Mouse (Mus musculus): Measurements from ENCODE around the gene Hoxb1. TPM values are rescaled to one million over a fixed set of nuclear protein-coding genes. Genes with fewer than 3 reads are reported as not detected.

Hoxb1 gene
- polyA plus RNA-seq, 1 experiment from 2014 or later, result 0.07 TPM

- H3K27ac ChIP-seq (ENCODE audit: low read length), result no peak overlapping the region
These were observed 36.9 kb upstream of the Hoxb1 start for GRCm38 (mm10) chr11:96328605-96329004.

GRCm38 (mm10) chr11:96332105-96332504 lies 33.4 kb upstream of the Hoxb1 start:
- Histone ChIP-seq H3K4me1 (ENCODE audit: control insufficient read depth, insufficient read depth, low read length) (no peaks in the 10 kb centered on the region), H3K27ac (ENCODE audit: low read length) (peak overlapping the region; percentile 19; the same call in 1 of the 2 replicates), H3K36me3 (ENCODE audit: control insufficient read depth, insufficient read depth) (no peaks in the 10 kb centered on the region), H3K9me3 (replicated peaks; ENCODE audit: control insufficient read depth, low read length) (no peaks in the 10 kb centered on the region), H3K9ac (ENCODE audit: low read length) (no peak overlapping the region), H3K4me3 (ENCODE audit: low read length) (peak overlapping the region; percentile 39), H3K27me3 (ENCODE audit: control insufficient read depth, insufficient read depth, low read length) (peaks cover 98% of the 10 kb centered on the region), H3K4me2 (ENCODE audit: low read depth, low read length) (peak overlapping the region; percentile 50; the same call in 1 of the 2 replicates)
- 5% methylated on average over 8 of the region's 8 CpGs for WGBS
- ATAC-seq (replicated peaks; ENCODE audit: extremely low read depth, insufficient read depth, low FRiP score), result no peak

More at GRCm38 (mm10) chr11:96328605-96329004, 36.9 kb upstream of the Hoxb1 start:
- Histone ChIP-seq H3K4me1 (ENCODE audit: control insufficient read depth, insufficient read depth, low read length) (no peaks in the 10 kb centered on the region), H3K9me3 (replicated peaks; ENCODE audit: control insufficient read depth, low read length) (no peaks in the 10 kb centered on the region), H3K36me3 (ENCODE audit: control insufficient read depth, insufficient read depth) (no peaks in the 10 kb centered on the region), H3K4me2 (ENCODE audit: low read depth, low read length) (no peak overlapping the region), H3K4me3 (ENCODE audit: low read length) (no peak overlapping the region), H3K9ac (ENCODE audit: low read length) (no peak overlapping the region), H3K27me3 (ENCODE audit: control insufficient read depth, insufficient read depth, low read length) (peaks cover 96% of the 10 kb centered on the region)
- no peak for ATAC-seq (replicated peaks; ENCODE audit: extremely low read depth, insufficient read depth, low FRiP score)
- 23% methylated on average over 8 of the region's 8 CpGs for WGBS

DNA sequence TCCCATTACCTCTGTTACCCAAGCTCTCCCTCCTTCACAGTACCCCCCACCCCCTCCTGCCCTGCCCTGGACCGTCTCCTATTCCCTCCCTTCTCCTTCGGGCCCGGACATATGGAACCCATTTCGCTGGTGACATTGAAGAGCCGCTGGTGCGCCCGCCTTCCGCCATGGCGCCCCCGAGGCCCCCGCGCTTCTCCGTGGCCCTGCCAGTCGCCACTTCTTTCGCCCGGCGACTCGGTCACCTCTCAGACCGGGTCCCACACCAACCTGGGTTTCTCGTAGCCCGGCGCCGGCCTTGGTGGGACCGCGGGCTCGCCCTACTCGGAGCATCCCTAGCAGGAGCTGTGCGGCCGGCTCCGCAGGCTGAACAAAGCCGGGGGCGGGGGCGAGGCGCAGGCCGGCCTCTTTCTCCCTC lies 32.9 kb upstream of the Hoxb1 start:
- Histone ChIP-seq H3K9ac (ENCODE audit: low read length) (peak overlapping the region; percentile 15), H3K27me3 (ENCODE audit: control insufficient read depth, insufficient read depth, low read length) (peaks cover 98% of the 10 kb centered on the region), H3K4me3 (ENCODE audit: low read length) (peak overlapping the region; percentile 39), H3K27ac (ENCODE audit: low read length) (peak overlapping the region; percentile 41), H3K36me3 (ENCODE audit: control insufficient read depth, insufficient read depth) (no peaks in the 10 kb centered on the region), H3K4me2 (ENCODE audit: low read depth, low read length) (peak overlapping the region; percentile 50), H3K9me3 (replicated peaks; ENCODE audit: control insufficient read depth, low read length) (no peaks in the 10 kb centered on the region), H3K4me1 (ENCODE audit: control insufficient read depth, insufficient read depth, low read length) (no peaks in the 10 kb centered on the region)
- ATAC-seq (replicated peaks; ENCODE audit: extremely low read depth, insufficient read depth, low FRiP score), result 0 out of 2 replicates have a peak, but pooled peaks have one; percentile 41
- WGBS, result 2% methylated on average over 35 of the region's 35 CpGs

GRCm38 (mm10) chr11:96333241-96334001 lies 32.1 kb upstream of the Hoxb1 start:
- 16% methylated on average over 17 of the region's 17 CpGs for WGBS
- Histone ChIP-seq H3K9ac (ENCODE audit: low read length) (peak overlapping the region; percentile 15), H3K27ac (ENCODE audit: low read length) (peak overlapping the region; percentile 41), H3K4me1 (ENCODE audit: control insufficient read depth, insufficient read depth, low read length) (no peaks in the 10 kb centered on the region), H3K4me3 (ENCODE audit: low read length) (peak overlapping the region; percentile 39), H3K9me3 (replicated peaks; ENCODE audit: control insufficient read depth, low read length) (no peaks in the 10 kb centered on the region), H3K36me3 (ENCODE audit: control insufficient read depth, insufficient read depth) (no peaks in the 10 kb centered on the region), H3K4me2 (ENCODE audit: low read depth, low read length) (peak overlapping the region; percentile 50; the same call in 1 of the 2 replicates), H3K27me3 (ENCODE audit: control insufficient read depth, insufficient read depth, low read length) (peaks cover 98% of the 10 kb centered on the region)
- ATAC-seq (replicated peaks; ENCODE audit: extremely low read depth, insufficient read depth, low FRiP score), result no peak

DNA sequence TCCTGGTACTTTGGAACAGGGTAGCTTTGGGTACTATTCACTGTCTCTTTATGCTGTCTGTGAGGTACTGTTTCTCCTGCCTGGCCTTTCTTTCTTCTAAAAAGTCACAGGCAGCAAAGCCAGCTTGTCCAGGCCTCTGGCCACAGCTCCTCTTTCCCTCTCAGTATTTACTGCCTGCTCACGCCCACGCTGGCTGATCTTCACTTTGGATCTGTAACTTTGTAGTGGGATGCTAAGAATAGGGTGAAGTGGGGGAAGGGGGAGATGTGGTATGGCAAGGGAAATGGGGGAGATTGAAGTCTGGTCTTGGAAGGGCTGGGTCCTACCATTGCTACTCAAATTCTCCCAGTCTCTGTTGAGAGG lies 31.6 kb upstream of the Hoxb1 start:
- no peaks in the 10 kb centered on the region for H3K4me1 ChIP-seq (ENCODE audit: control insufficient read depth, insufficient read depth, low read length)
- H3K4me3 ChIP-seq (ENCODE audit: low read length), result no peak overlapping the region
- ATAC-seq (replicated peaks; ENCODE audit: extremely low read depth, insufficient read depth, low FRiP score), result no peak
- no peak overlapping the region for H3K9ac ChIP-seq (ENCODE audit: low read length)
- 15% methylated on average over 2 of the region's 2 CpGs for WGBS
- no peaks in the 10 kb centered on the region for H3K9me3 ChIP-seq (replicated peaks; ENCODE audit: control insufficient read depth, low read length)
- H3K4me2 ChIP-seq (ENCODE audit: low read depth, low read length), result peak overlapping the region; percentile 50; the same call in 1 of the 2 replicates
- H3K36me3 ChIP-seq (ENCODE audit: control insufficient read depth, insufficient read depth), result no peaks in the 10 kb centered on the region
- H3K27ac ChIP-seq (ENCODE audit: low read length), result no peak overlapping the region
- peaks cover 98% of the 10 kb centered on the region for H3K27me3 ChIP-seq (ENCODE audit: control insufficient read depth, insufficient read depth, low read length)

- no peak overlapping the region for H3K4me2 ChIP-seq (ENCODE audit: low read depth, low read length)
- ATAC-seq (replicated peaks; ENCODE audit: extremely low read depth, insufficient read depth, low FRiP score), result no peak
- 56% methylated on average over 3 of the region's 3 CpGs for WGBS
- peaks cover 98% of the 10 kb centered on the region for H3K27me3 ChIP-seq (ENCODE audit: control insufficient read depth, insufficient read depth, low read length)
- no peak overlapping the region for H3K9ac ChIP-seq (ENCODE audit: low read length)
- H3K4me3 ChIP-seq (ENCODE audit: low read length), result no peak overlapping the region
- no peak overlapping the region for H3K27ac ChIP-seq (ENCODE audit: low read length)
- no peaks in the 10 kb centered on the region for H3K4me1 ChIP-seq (ENCODE audit: control insufficient read depth, insufficient read depth, low read length)
- no peaks in the 10 kb centered on the region for H3K36me3 ChIP-seq (ENCODE audit: control insufficient read depth, insufficient read depth)
- no peaks in the 10 kb centered on the region for H3K9me3 ChIP-seq (replicated peaks; ENCODE audit: control insufficient read depth, low read length)
These were observed 30.6 kb upstream of the Hoxb1 start for GRCm38 (mm10) chr11:96334998-96335397.

- Histone ChIP-seq H3K9me3 (replicated peaks; ENCODE audit: control insufficient read depth, low read length) (no peaks in the 10 kb centered on the region), H3K27me3 (ENCODE audit: control insufficient read depth, insufficient read depth, low read length) (peaks cover 91% of the 10 kb centered on the region), H3K4me3 (ENCODE audit: low read length) (no peak overlapping the region), H3K27ac (ENCODE audit: low read length) (no peak overlapping the region), H3K9ac (ENCODE audit: low read length) (no peak overlapping the region), H3K4me2 (ENCODE audit: low read depth, low read length) (no peak overlapping the region), H3K4me1 (ENCODE audit: control insufficient read depth, insufficient read depth, low read length) (no peaks in the 10 kb centered on the region), H3K36me3 (ENCODE audit: control insufficient read depth, insufficient read depth) (no peaks in the 10 kb centered on the region)
- no peak for ATAC-seq (replicated peaks; ENCODE audit: extremely low read depth, insufficient read depth, low FRiP score)
- WGBS, result 22% methylated on average over 2 of the region's 2 CpGs
These were observed 29.0 kb upstream of the Hoxb1 start for GRCm38 (mm10) chr11:96336597-96336996.

GRCm38 (mm10) chr11:96337026-96337425 lies 28.5 kb upstream of the Hoxb1 start:
- peaks cover 88% of the 10 kb centered on the region for H3K27me3 ChIP-seq (ENCODE audit: control insufficient read depth, insufficient read depth, low read length)
- ATAC-seq (replicated peaks; ENCODE audit: extremely low read depth, insufficient read depth, low FRiP score), result no peak

GRCm38 (mm10) chr11:96338957-96339855 lies 26.3 kb upstream of the Hoxb1 start:
- H3K4me2 ChIP-seq (ENCODE audit: low read depth, low read length), result no peak overlapping the region
- no peaks in the 10 kb centered on the region for H3K4me1 ChIP-seq (ENCODE audit: control insufficient read depth, insufficient read depth, low read length)
- no peak for ATAC-seq (replicated peaks; ENCODE audit: extremely low read depth, insufficient read depth, low FRiP score)
- no peaks in the 10 kb centered on the region for H3K9me3 ChIP-seq (replicated peaks; ENCODE audit: control insufficient read depth, low read length)
- H3K36me3 ChIP-seq (ENCODE audit: control insufficient read depth, insufficient read depth), result no peaks in the 10 kb centered on the region
- H3K27me3 ChIP-seq (ENCODE audit: control insufficient read depth, insufficient read depth, low read length), result peaks cover 86% of the 10 kb centered on the region
- H3K9ac ChIP-seq (ENCODE audit: low read length), result no peak overlapping the region
- 38% methylated on average over 7 of the region's 7 CpGs for WGBS
- H3K27ac ChIP-seq (ENCODE audit: low read length), result no peak overlapping the region
- H3K4me3 ChIP-seq (ENCODE audit: low read length), result no peak overlapping the region

More at GRCm38 (mm10) chr11:96337026-96337425, 28.5 kb upstream of the Hoxb1 start:
- 14% methylated on average over 6 of the region's 6 CpGs for WGBS
- Histone ChIP-seq H3K9ac (ENCODE audit: low read length) (no peak overlapping the region), H3K9me3 (replicated peaks; ENCODE audit: control insufficient read depth, low read length) (no peaks in the 10 kb centered on the region), H3K27ac (ENCODE audit: low read length) (no peak overlapping the region), H3K4me3 (ENCODE audit: low read length) (no peak overlapping the region), H3K4me1 (ENCODE audit: control insufficient read depth, insufficient read depth, low read length) (no peaks in the 10 kb centered on the region), H3K36me3 (ENCODE audit: control insufficient read depth, insufficient read depth) (no peaks in the 10 kb centered on the region), H3K4me2 (ENCODE audit: low read depth, low read length) (no peak overlapping the region)

Measured in heart, embryonic 16.5 days (tissue).